8 mouse cellular contexts compared by ENCODE assay signal in genomic region chr2:72620182-72620652, GRCm38 (mm10).
A peak's percentile ranks its signal among the peaks of the same experiment; 100 is the strongest.
DNase-seq lines count a peak whose midpoint lies in the region; ATAC-seq lines count a peak whose summit lies in the region.

No protein-coding gene starts in this region.

- H3K4me2 ChIP-seq in hindbrain, embryonic 11.5 days (replicated peaks; ENCODE audit: low read depth, low read length): peak overlapping the region; percentile 37

- H3K36me3 ChIP-seq in hindbrain, embryonic 11.5 days (ENCODE audit: control insufficient read depth, insufficient read depth, low read length): no peaks in the 10 kb centered on the region
- no peaks in the 10 kb centered on the region for H3K36me3 ChIP-seq in midbrain, embryonic 10.5 days

- peak; percentile 32 for DNase-seq in R1 (ENCODE audit: low read depth, low spot score)
- DNase-seq in embryo, embryonic 10.5 days (ENCODE audit: low spot score): peak; percentile 54
- peak; percentile 52 for DNase-seq in hindbrain, embryonic 11.5 days (ENCODE audit: low spot score)
- DNase-seq in midbrain, embryonic 10.5 days (ENCODE audit: low spot score): peak; percentile 52
- DNase-seq in thymus, postnatal 4 days: no peak
- DNase-seq in gastrocnemius, postnatal 10 days: no peak
- no peak for DNase-seq in frontal cortex, postnatal 14 days (ENCODE audit: low spot score in 2 of 2)
- DNase-seq in spleen, postnatal 36 days (ENCODE audit: low spot score in 2 of 2): no peak

- H3K27me3 ChIP-seq in hindbrain, embryonic 11.5 days (ENCODE audit: control insufficient read depth, insufficient read depth, low read length): no peaks in the 10 kb centered on the region
- H3K27me3 ChIP-seq in midbrain, embryonic 10.5 days (ENCODE audit: low read depth, poor library complexity, severe bottlenecking): peaks cover 56% of the 10 kb centered on the region

- H3K4me1 ChIP-seq in hindbrain, embryonic 11.5 days (replicated peaks; ENCODE audit: control insufficient read depth, insufficient read depth, low read length): peaks cover 2% of the 10 kb centered on the region; the same call in 1 of the 2 replicates
- H3K4me1 ChIP-seq in midbrain, embryonic 10.5 days: peaks cover 27% of the 10 kb centered on the region

- WGBS in hindbrain, embryonic 11.5 days: under 1% methylated on average over 9 of the region's 9 CpGs
- 2% methylated on average over 9 of the region's 9 CpGs for WGBS in midbrain, embryonic 10.5 days

- no peaks in the 10 kb centered on the region for H3K9me3 ChIP-seq in hindbrain, embryonic 11.5 days (ENCODE audit: control insufficient read depth, low read length)
- no peaks in the 10 kb centered on the region for H3K9me3 ChIP-seq in midbrain, embryonic 10.5 days (replicated peaks)

- H3K9ac ChIP-seq in hindbrain, embryonic 11.5 days (ENCODE audit: low read depth, low read length): 0 out of 2 replicates have a peak overlapping the region, but pooled peaks have one; percentile 19

- no peak overlapping the region for H3K27ac ChIP-seq in hindbrain, embryonic 11.5 days (ENCODE audit: low read depth, low read length)
- peak overlapping the region; percentile 39 for H3K27ac ChIP-seq in midbrain, embryonic 10.5 days (replicated peaks)

- no peak overlapping the region for H3K4me3 ChIP-seq in hindbrain, embryonic 11.5 days (ENCODE audit: low read depth, low read length)
- H3K4me3 ChIP-seq in midbrain, embryonic 10.5 days: peak overlapping the region; percentile 41

- ATAC-seq in hindbrain, embryonic 11.5 days (ENCODE audit: low FRiP score): 0 out of 2 replicates have a peak, but pooled peaks have one; percentile 17

Comparison
In these comparisons a context has a peak if more than half of its experiments do, and no peak if none do; other contexts are left out.
1. DNase-seq: peak in R1 (single experiment), embryo, embryonic 10.5 days (single experiment), hindbrain, embryonic 11.5 days (single experiment) and midbrain, embryonic 10.5 days (single experiment); none in thymus, postnatal 4 days (single experiment), gastrocnemius, postnatal 10 days (single experiment), frontal cortex, postnatal 14 days (0 of 2) and spleen, postnatal 36 days (0 of 2).